Mouse (Mus musculus): ENCODE measurements around the gene Olfr545.

GRCm38 (mm10) chr7:102480821-102481220 lies 18.6 kb downstream of the Olfr545 start:
- TF ChIP-seq POLR2A (IDR thresholded peaks at IDR 0.05; ENCODE audit: low read depth, low read length), result no peak
- no peak for TF ChIP-seq CTCF (conservative IDR thresholded peaks at IDR 0.05; ENCODE audit: insufficient read depth, insufficient read length, low read depth, low read length)
